Mouse (Mus musculus) liver, adult 2 months (tissue): Measurements from ENCODE around the gene Abcc8. TPM values are rescaled to one million over a fixed set of nuclear protein-coding genes. Genes with fewer than 3 reads are reported as not detected.

Experiments used
- DNase-seq: peaks from one replicate; pipeline ENCODE4 v3.0.0-alpha.2; 2011; ENCODE audit warnings: low read depth, low spot score; ENCODE audit errors: extremely low read depth
- H3K27ac ChIP-seq: fragments of 200-500 bp; replicated peaks from 2 replicates; pipeline ENCODE4 v1.5.1; 2012; ENCODE audit warnings: low read depth, mild to moderate bottlenecking, control low read depth, inconsistent platforms, low read length; ENCODE audit not compliant: insufficient read depth
- H3K27me3 ChIP-seq: fragments of 200-500 bp; 2 replicates; pipeline ENCODE4 v1.6.1; 2012; ENCODE audit warnings: mild to moderate bottlenecking, moderate library complexity, low read length, inconsistent platforms; ENCODE audit not compliant: control insufficient read depth, insufficient read depth
- H3K36me3 ChIP-seq: fragments of 200-500 bp; 2 replicates; pipeline ENCODE4 v1.6.1; 2012; ENCODE audit warnings: low read length, inconsistent platforms; ENCODE audit not compliant: control insufficient read depth, insufficient read depth
- H3K4me1 ChIP-seq: fragments of 200-500 bp; 2 replicates; pipeline ENCODE4 v1.6.1; 2011; ENCODE audit warnings: low read length; ENCODE audit not compliant: control insufficient read depth, insufficient read depth
- H3K4me3 ChIP-seq: fragments of 200-500 bp; 2 replicates; pipeline ENCODE4 v1.5.1; 2011; ENCODE audit warnings: low read depth, mild to moderate bottlenecking, control low read depth, low read length, moderate library complexity; ENCODE audit not compliant: insufficient read depth
- H3K79me2 ChIP-seq: fragments of 200-500 bp; 2 replicates; pipeline ENCODE4 v1.6.1; 2012; ENCODE audit warnings: inconsistent platforms, mild to moderate bottlenecking, low read length, moderate library complexity; ENCODE audit not compliant: control insufficient read depth, insufficient read depth
- H3K9ac ChIP-seq: fragments of 200-500 bp; 2 replicates; pipeline ENCODE4 v1.6.1; 2012; ENCODE audit warnings: low read depth, mild to moderate bottlenecking, control low read depth, inconsistent platforms, low read length
- CTCF ChIP-seq: fragments of 200-500 bp; IDR thresholded peaks from 2 replicates; pipeline ENCODE4 v1.5.1; 2011; ENCODE audit warnings: low read depth, low read length, control low read depth
- POLR2A ChIP-seq: fragments of 200-500 bp; IDR thresholded peaks from 2 replicates; pipeline ENCODE4 v1.6.1; 2011; ENCODE audit warnings: low read length, control low read depth; ENCODE audit not compliant: insufficient read depth; ENCODE audit errors: extremely low read depth
- WGBS: fragments of 180-500 bp; shearing (Covaris S2); methylation state at CpG from one replicate; pipeline ENCODE4 v1.1.7; 2018; 5-methylcytosine and 5-hydroxymethylcytosine counted together
- polyA plus RNA-seq: library from polyadenylated mRNA; depleted of rRNA; stranded (reverse); fragments of >200 nt; gene quantifications from 2 replicates; pipeline ENCODE4 v1.2.3, GENCODE M21; 2012
- total RNA-seq: library from RNA; depleted of rRNA; stranded (reverse); fragments of >200 nt; gene quantifications from 2 replicates; pipeline ENCODE4 v1.2.3, GENCODE M21; 2014

Abcc8 gene
- total and polyA plus RNA-seq, 2 experiments, result not detected

DNA sequence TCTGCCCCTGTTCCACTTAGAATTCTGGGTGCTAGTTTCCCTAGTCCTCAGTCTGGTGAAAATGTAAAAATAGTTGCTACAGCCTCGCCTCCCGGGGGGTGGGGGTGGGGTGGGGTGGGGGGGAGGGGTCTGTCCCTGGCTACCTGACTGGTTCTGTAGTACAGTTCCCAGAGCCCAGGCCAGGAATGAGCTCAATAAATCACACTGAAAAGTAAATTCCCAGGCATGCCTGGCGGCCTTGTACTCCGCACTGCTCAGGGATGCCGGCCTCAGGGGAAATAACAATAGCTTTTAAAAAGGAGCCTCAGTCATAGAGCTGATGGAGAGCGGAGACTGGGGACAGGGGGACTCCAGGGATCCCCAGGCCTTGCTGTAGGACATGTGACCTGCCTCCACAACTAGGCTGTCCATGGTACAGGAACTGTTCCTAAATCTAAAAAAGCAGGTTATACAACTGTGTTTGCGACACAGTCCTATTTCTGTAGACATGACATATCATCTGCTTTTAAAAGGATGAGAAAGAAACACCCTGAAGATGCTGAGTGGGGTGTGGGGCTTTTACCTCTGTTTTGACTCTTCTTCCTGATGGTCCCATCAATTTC, 41.4 kb downstream of the Abcc8 start:
- 53% methylated on average over 7 of the region's 7 CpGs for WGBS
- TF ChIP-seq POLR2A, result no peak
- TF ChIP-seq CTCF, result no peak
- Histone ChIP-seq H3K4me1 (no peaks in the 10 kb centered on the region), H3K27ac (no peak overlapping the region), H3K27me3 (no peaks in the 10 kb centered on the region; the same call in 1 of the 2 replicates), H3K36me3 (no peaks in the 10 kb centered on the region), H3K4me3 (no peak overlapping the region), H3K79me2 (no peaks in the 10 kb centered on the region), H3K9ac (no peak overlapping the region)
- no peak for DNase-seq

DNA sequence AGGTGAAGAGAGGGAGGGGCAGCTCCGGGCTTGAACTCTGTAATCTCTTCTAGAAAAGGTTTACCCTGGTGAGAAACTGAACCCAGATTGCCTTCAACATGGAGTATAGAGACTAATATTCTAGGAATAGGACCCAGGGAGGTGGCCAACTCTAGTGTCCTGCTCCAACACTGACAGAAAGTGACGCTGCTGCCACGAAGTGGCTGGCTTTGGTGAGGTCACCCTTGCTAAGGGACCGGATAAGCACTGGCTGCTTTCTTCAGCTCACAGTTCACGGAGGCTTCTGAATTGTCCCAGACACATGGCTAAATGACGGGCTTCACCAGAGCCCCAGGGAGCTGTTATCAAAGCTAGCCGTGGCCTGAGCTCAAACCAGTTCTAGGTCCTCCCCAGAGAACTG, 46.0 kb downstream of the Abcc8 start:
- no peak overlapping the region for H3K4me3 ChIP-seq
- no peaks in the 10 kb centered on the region for H3K27me3 ChIP-seq
- no peaks in the 10 kb centered on the region for H3K36me3 ChIP-seq
- DNase-seq, result no peak
- H3K27ac ChIP-seq, result no peak overlapping the region
- WGBS, result 31% methylated on average over 7 of the region's 7 CpGs
- no peak for TF ChIP-seq POLR2A
- TF ChIP-seq CTCF, result no peak
- no peaks in the 10 kb centered on the region for H3K4me1 ChIP-seq
- H3K9ac ChIP-seq, result no peak overlapping the region
- H3K79me2 ChIP-seq, result no peaks in the 10 kb centered on the region

GRCm38 (mm10) chr7:46132229-46132628, 47.6 kb downstream of the Abcc8 start:
- Histone ChIP-seq H3K36me3 (no peaks in the 10 kb centered on the region), H3K9ac (no peak overlapping the region), H3K4me3 (no peak overlapping the region), H3K27ac (no peak overlapping the region), H3K4me1 (no peaks in the 10 kb centered on the region), H3K79me2 (no peaks in the 10 kb centered on the region), H3K27me3 (no peaks in the 10 kb centered on the region)
- TF ChIP-seq POLR2A (no peak), CTCF (no peak)
- no peak for DNase-seq
- 89% methylated on average over 12 of the region's 12 CpGs for WGBS

DNA sequence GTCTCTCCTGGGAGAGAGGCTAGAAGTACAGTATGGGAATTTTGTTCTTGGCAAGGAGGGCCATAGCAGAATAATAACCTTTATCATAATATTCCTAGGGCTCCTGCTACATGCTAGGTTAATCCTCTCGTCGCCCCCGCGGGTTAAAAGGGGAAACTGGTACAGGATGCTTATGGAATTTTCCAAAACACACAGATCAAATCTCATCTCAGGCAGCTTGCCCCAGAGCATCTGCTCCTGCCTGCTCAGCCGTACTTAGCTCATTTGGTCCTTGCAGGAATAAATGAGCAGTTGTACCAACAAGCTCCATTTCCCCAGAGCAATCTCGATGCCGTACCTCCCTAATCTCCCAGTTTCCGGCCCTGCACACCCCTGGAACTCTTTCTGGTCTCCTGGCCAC, 48.0 kb downstream of the Abcc8 start:
- TF ChIP-seq POLR2A (no peak), CTCF (no peak)
- H3K9ac ChIP-seq, result no peak overlapping the region
- no peak overlapping the region for H3K4me3 ChIP-seq
- H3K79me2 ChIP-seq, result no peaks in the 10 kb centered on the region
- no peak for DNase-seq
- no peaks in the 10 kb centered on the region for H3K36me3 ChIP-seq
- no peaks in the 10 kb centered on the region for H3K27me3 ChIP-seq
- H3K27ac ChIP-seq, result no peak overlapping the region
- 83% methylated on average over 8 of the region's 8 CpGs for WGBS
- H3K4me1 ChIP-seq, result no peaks in the 10 kb centered on the region

- no peaks in the 10 kb centered on the region for H3K79me2 ChIP-seq
- no peak for DNase-seq
- no peaks in the 10 kb centered on the region for H3K36me3 ChIP-seq
- no peak overlapping the region for H3K9ac ChIP-seq
- no peak overlapping the region for H3K27ac ChIP-seq
- H3K4me1 ChIP-seq, result no peaks in the 10 kb centered on the region
- TF ChIP-seq POLR2A, result no peak
- no peaks in the 10 kb centered on the region for H3K27me3 ChIP-seq
- H3K4me3 ChIP-seq, result no peak overlapping the region
- WGBS, result 55% methylated on average over 3 of the region's 3 CpGs
These were observed 48.6 kb downstream of the Abcc8 start for GRCm38 (mm10) chr7:46131266-46131665.

DNA sequence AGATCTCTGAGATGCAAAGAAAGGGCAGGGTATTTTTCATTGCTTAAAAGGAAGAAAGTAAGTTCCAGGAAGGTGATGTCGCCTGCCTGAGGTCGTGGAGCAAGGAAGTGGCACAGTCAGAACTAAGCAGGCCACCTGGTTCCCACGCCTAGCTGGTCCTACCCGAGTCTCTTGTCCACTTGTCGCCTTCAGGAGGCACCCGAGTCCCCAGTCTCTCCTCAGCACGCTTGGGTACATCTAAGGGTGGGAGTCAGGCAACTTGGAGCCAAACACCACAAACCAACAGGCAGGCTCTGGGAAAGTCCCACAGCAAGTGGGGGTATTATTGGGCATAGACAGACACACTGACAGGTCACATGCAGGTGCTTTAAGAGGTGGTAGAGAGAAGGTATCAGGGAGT, 49.1 kb downstream of the Abcc8 start:
- 81% methylated on average over 7 of the region's 7 CpGs for WGBS
- no peak for DNase-seq
- Histone ChIP-seq H3K36me3 (no peaks in the 10 kb centered on the region), H3K79me2 (no peaks in the 10 kb centered on the region), H3K4me1 (no peaks in the 10 kb centered on the region), H3K27ac (no peak overlapping the region), H3K27me3 (no peaks in the 10 kb centered on the region), H3K9ac (no peak overlapping the region), H3K4me3 (no peak overlapping the region)
- no peak for TF ChIP-seq CTCF
- TF ChIP-seq POLR2A, result no peak
